Mouse (Mus musculus) C2C12 (cell line): ENCODE results near the gene Duox1.

Source experiments
- CEBPB ChIP-seq: IDR thresholded peaks from one replicate; pipeline ENCODE4 v1.6.1; 2011; ENCODE audit warnings: low read depth, mild to moderate bottlenecking, control low read depth, moderate library complexity
- CTCF ChIP-seq: IDR thresholded peaks from one replicate; pipeline ENCODE4 v1.5.1; 2011; ENCODE audit not compliant: control insufficient read depth, insufficient read depth, insufficient read length
- MAX ChIP-seq: IDR thresholded peaks from one replicate; pipeline ENCODE4 v1.6.1; 2011; ENCODE audit warnings: mild to moderate bottlenecking, control low read depth
- MYOD1 ChIP-seq: IDR thresholded peaks from one replicate; pipeline ENCODE4 v1.6.1; 2011; ENCODE audit warnings: low read depth; ENCODE audit not compliant: control insufficient read depth, insufficient read length
- MYOG ChIP-seq: IDR thresholded peaks from one replicate; pipeline ENCODE4 v1.6.1; 2011; ENCODE audit not compliant: control insufficient read depth, insufficient read length; ENCODE audit errors: extremely low read depth

GRCm38 (mm10) chr2:122327986-122328385 is 12.5 kb downstream of the Duox1 start:
- no peak for TF ChIP-seq MAX
- no peak for TF ChIP-seq MYOD1
- TF ChIP-seq CTCF = no peak
- TF ChIP-seq MYOG = no peak
- no peak for TF ChIP-seq CEBPB
